Mouse (Mus musculus) adrenal gland, adult 2 months (tissue): ENCODE measurements around the gene Ppp6r2. TPM values are rescaled to one million over a fixed set of nuclear protein-coding genes. Genes with fewer than 3 reads are reported as not detected.
A peak's percentile ranks its signal among the peaks of the same experiment; 100 is the strongest.

ENCODE experiments used
- DNase-seq: peaks from one replicate; pipeline ENCODE4 v3.0.0; 2021
- microRNA-seq, 2 experiments: library from miRNA; unstranded; fragments of <30 nt; microRNA quantifications; one replicate each; pipeline ENCODE4 v1.2.0; 2021
- polyA plus RNA-seq: library from polyadenylated mRNA; depleted of rRNA; stranded (reverse); fragments of >200 nt; gene quantifications from 2 replicates; pipeline ENCODE4 v1.2.3, GENCODE M21; 2012; rRNA removed
- total RNA-seq, 2 experiments: library from RNA; stranded (reverse); gene quantifications; 2 replicates each; pipeline ENCODE4 v1.2.3; 2021

Ppp6r2 gene
- total and polyA plus RNA-seq, 3 experiments = 38.6 to 565 (median 54.4) TPM

DNA sequence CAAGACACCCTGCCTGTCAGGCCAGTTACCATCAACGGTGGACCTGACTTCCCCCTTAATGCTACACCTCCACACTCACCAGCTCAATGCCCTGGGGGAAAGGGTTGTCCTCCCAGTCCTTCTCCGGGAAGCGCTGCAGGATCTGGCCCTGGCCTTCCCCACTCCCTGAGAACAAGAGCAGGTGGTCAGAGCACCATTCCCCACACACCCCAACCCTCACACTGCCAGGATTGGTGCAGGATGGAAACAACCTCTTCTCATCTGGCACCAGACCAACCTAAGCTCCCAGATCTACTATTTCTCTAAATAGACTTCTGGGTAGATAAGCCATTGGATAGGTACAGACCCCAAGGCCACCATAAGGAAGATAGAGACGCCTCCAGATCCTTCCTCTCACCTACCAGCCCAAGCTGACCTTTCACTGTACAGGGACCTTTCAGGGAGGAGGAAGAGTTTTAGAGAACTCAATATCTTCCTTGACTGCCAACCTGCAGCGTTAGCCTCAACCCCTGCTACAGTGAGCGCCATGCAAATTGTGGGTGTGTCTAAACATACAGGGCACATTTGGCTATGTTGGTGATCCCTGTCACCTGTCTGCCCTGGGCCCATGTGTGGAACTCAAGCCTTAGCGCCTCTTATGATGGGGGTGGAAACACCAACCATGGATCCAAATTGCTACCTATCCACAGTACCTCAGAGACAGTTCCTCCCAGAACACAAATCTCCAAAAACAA lies 97.2 kb downstream of the Ppp6r2 start:
- no peak for DNase-seq

GRCm38 (mm10) chr15:89309962-89310498 lies 98.7 kb downstream of the Ppp6r2 start:
- DNase-seq = no peak

DNA sequence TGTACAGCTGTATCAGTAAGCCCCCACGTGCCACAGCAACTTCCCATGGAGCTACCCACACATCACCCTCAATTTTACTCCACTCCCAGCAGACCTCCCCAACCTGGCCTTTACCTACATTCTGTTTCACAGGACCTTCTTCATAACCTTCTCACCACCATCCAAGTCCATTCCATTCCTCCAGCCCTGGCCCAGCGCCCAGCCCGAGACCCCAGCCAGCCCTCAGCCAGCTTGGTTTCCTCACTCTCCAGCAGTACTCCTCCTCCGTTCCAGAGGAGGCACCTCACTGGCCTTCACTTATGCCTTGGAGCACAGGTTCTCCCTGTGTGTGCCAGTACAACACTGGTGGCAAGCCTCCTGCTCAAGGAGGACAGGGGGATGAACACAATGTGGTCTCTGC lies 102.0 kb downstream of the Ppp6r2 start:
- DNase-seq = no peak

DNA sequence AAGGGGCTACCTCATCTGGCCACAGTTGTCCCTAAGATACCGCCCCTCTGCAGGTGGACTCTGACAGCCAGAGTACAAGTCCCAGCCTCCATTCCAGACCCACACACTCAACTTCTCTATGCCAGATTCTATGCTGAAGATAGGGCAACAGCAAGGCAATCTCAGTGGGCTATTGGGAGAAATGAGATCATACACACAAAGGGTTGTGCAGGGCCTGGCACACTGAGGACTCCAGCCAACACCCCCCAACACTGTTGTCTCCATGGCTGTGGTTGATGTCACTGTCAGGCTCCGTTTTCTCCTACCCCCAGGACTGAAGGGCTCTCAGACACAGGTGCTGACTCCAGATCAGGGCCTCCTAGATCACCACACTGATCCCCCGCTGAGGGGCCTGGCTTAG lies 102.8 kb downstream of the Ppp6r2 start:
- no peak for DNase-seq

DNA sequence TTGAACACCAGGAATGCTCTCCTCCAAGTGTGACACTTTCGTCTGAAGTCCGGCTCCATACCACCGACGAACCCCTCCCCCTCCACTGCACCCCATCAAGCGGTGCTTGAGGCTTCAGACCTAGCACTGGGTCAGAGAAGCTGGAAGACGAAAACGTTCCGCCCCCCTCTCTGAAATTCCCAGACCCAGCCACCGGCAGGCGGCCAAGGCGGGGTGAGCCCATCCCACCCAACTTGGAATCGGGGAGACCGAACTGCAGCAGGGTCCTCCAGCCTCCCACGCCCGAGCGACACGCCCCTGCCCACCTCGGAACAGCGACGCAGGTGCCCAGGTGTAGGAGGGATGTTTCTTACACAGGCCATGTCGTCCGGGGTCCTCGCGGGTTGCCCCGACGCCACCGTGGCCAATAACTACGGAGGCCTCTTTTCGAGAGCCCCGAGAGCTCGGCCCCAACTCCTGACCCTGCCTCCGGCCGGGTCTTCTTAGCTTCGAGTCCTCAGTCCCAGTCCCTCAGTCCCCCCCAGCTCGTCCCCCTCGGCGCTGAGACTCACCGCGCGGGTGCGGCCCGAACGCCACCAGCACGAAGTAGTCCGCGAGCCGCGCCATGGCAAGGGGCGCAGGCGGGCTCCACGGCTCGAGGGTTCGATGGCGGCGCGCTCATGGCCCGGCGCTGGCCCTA lies 103.3 kb downstream of the Ppp6r2 start:
- DNase-seq = peak; percentile 33

DNA sequence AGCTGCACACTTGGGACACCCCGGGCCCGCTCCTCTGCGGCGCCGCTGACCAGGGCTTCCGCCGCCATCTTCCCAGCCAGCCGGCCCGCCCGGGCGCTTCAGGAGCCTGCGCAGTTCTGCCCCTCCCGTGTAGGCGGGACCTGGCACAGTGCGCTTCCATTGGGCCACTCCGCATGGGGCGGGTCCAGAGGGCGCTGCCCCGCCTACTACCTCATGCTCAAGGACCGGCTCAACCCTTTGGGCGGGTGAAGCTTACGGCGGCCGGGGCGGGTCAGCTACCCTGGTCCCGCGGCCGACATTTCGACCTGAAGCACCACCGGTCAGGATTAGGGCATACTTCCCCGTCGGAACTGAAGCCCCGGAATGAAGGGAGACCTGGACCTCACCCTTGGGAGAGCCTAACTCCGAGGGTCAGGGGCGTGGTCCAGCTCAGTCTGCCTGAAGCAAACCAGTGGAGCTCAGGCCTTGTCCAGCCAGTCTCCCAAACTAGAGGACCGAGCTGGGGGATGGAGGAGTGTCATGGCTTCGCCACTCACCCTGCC lies 103.9 kb downstream of the Ppp6r2 start, which contains the start of gene Sbf1:
TSS of gene Sbf1 (minus strand) at position 122 of the 542 bp plus-strand sequence.
- DNase-seq = peak; percentile 99

GRCm38 (mm10) chr15:89316146-89316545 lies 104.8 kb downstream of the Ppp6r2 start:
- DNase-seq = no peak

DNA sequence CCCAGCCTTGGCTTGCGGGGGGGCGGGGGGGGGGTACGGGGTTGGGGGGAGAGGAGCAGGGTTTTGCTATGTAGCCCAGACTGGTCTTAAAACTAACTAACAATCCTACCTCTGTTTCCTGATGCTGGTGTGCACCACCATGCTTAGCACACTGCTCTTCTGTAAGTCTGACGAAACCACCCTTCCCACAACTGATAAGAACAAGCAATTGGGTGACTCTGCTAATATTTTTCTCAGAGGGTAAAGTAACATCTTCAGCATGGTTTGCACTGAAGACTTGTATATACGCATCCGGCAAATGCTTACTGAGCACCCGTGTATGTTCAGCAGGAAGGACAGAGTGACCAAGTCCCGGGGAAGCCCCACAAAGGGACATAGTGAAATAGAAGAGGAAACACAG lies 109.9 kb downstream of the Ppp6r2 start:
- no peak for DNase-seq

GRCm38 (mm10) chr15:89322670-89323522 lies 111.5 kb downstream of the Ppp6r2 start, which contains the start of gene Adm2:
Gene Adm2, plus strand, starts transcription at chr15:89322720.
- DNase-seq = no peak

GRCm38 (mm10) chr15:89323656-89324055 lies 112.3 kb downstream of the Ppp6r2 start:
- DNase-seq = no peak

DNA sequence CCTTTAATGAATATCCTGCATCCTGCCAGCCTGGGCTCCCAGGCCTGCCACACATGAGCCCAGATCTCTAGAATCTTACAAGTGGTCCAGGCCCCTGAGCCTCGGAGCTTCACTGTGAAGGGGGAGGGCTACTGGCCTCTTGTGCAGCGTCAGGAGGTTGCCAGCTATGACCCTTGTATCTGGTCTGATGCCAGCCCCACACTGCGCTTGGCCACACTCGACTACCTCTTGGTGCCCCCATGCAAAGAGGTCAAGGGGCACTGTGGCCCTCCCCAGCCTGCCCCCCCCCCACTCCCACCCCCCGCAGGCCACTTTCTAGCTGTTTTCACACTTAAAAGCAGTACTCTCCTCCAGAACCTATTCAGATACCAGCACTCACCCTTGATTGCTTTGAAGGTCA lies 115.1 kb downstream of the Ppp6r2 start:
- DNase-seq = no peak

DNA sequence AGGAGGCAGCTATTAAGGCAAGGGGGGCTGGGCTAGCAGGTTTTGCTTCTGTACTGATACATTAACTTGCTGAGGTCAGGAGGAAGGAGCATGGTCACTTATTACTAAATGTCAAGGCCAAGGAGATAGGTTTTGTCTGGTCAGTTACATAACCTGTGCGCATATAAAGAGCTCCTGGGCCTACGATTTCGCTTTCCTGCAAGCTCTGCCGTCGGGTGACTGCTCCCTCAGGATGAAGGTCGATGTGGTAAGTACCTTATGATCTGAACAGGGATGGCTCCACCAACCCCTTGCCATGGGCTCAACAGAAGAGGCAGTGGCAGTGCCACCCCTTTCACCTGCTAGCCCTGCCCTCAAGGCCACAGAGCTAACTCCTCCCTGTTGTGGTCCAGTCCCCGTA lies 122.9 kb downstream of the Ppp6r2 start, which contains the start of gene Miox:
TSS of gene Miox (plus strand) at position 128 of the 400 bp plus-strand sequence.
- DNase-seq = no peak

GRCm38 (mm10) chr15:89334774-89335537 lies 123.6 kb downstream of the Ppp6r2 start:
- no peak for DNase-seq

- DNase-seq = no peak
Observed at GRCm38 (mm10) chr15:89336422-89336821, 125.1 kb downstream of the Ppp6r2 start.

Small RNAs within 50 kb of the gene (microRNA-seq; reads per million reads assigned to microRNA genes)
- gene Mir6958 (0.22 to 0.41 reads per million in 2 experiments), gene Mir6959 (0.66 to 3.7 reads per million in 2 experiments), gene Mir7118 (0 to 0.44 reads per million in 2 experiments)

Other genes with a start within 250 kb of the Ppp6r2 start
- not detected for gene Mlc1, start 232.5 kb upstream of the Ppp6r2 start, total RNA-seq
- not detected in 2 replicates for gene Mlc1, start 232.5 kb upstream of the Ppp6r2 start, polyA plus RNA-seq
- gene Mov10l1, start 228.6 kb upstream of the Ppp6r2 start, total RNA-seq = not detected
- not detected in 2 replicates for gene Mov10l1, start 228.6 kb upstream of the Ppp6r2 start, polyA plus RNA-seq
- gene Panx2, start 151.8 kb upstream of the Ppp6r2 start, total RNA-seq = 1 to 10 TPM in 1 of 2 experiments, under 1 TPM in 1; 0.61 to 1.3 TPM
- gene Panx2, start 151.8 kb upstream of the Ppp6r2 start, polyA plus RNA-seq = 1.1 and 1.9 TPM in 2 replicates
- 10 to 100 TPM; 27.4 to 47.7 TPM for gene Trabd, start 136.4 kb upstream of the Ppp6r2 start, total RNA-seq
- 43.2 and 47.8 TPM in 2 replicates for gene Trabd, start 136.4 kb upstream of the Ppp6r2 start, polyA plus RNA-seq
- gene Selenoo, start 122.5 kb upstream of the Ppp6r2 start, total RNA-seq = 10 to 100 TPM; 37.0 to 39.2 TPM
- 120 and 126 TPM in 2 replicates for gene Selenoo, start 122.5 kb upstream of the Ppp6r2 start, polyA plus RNA-seq
- 10 to 100 TPM; 11.2 to 12.3 TPM for gene Tubgcp6, start 88.4 kb upstream of the Ppp6r2 start, total RNA-seq
- 30.6 and 31.8 TPM in 2 replicates for gene Tubgcp6, start 88.4 kb upstream of the Ppp6r2 start, polyA plus RNA-seq
- 10 to 100 TPM; 10.9 to 11.2 TPM for gene Hdac10, start 82.9 kb upstream of the Ppp6r2 start, total RNA-seq
- 29.7 and 30.3 TPM in 2 replicates for gene Hdac10, start 82.9 kb upstream of the Ppp6r2 start, polyA plus RNA-seq
- 10 to 100 TPM in 1 of 2 experiments, 1 to 10 TPM in 1; 6.7 to 10.2 TPM for gene Mapk12, start 70.8 kb upstream of the Ppp6r2 start, total RNA-seq
- gene Mapk12, start 70.8 kb upstream of the Ppp6r2 start, polyA plus RNA-seq = 5.9 and 9.1 TPM in 2 replicates
- gene Mapk11, start 61.9 kb upstream of the Ppp6r2 start, total RNA-seq = 1 to 10 TPM; 2.5 to 3.6 TPM
- gene Mapk11, start 61.9 kb upstream of the Ppp6r2 start, polyA plus RNA-seq = 4.1 and 4.4 TPM in 2 replicates
- 100 to 1,000 TPM in 1 of 2 experiments, 10 to 100 TPM in 1; 94.8 to 118 TPM for gene Plxnb2, start 30.8 kb upstream of the Ppp6r2 start, total RNA-seq
- 168 and 182 TPM in 2 replicates for gene Plxnb2, start 30.8 kb upstream of the Ppp6r2 start, polyA plus RNA-seq
- gene Dennd6b, start 15.1 kb upstream of the Ppp6r2 start, total RNA-seq = 1 to 10 TPM; 5.2 to 5.7 TPM
- gene Dennd6b, start 15.1 kb upstream of the Ppp6r2 start, polyA plus RNA-seq = 24.0 and 24.9 TPM in 2 replicates
- gene Sbf1, start 103.8 kb downstream of the Ppp6r2 start, total RNA-seq = 10 to 100 TPM; 75.8 to 80.8 TPM
- 171 and 187 TPM in 2 replicates for gene Sbf1, start 103.8 kb downstream of the Ppp6r2 start, polyA plus RNA-seq
- not detected for gene Adm2, start 111.2 kb downstream of the Ppp6r2 start, total RNA-seq
- 0.17 TPM in 1 of 2 replicates, not detected in the other for gene Adm2, start 111.2 kb downstream of the Ppp6r2 start, polyA plus RNA-seq
- gene Miox, start 122.8 kb downstream of the Ppp6r2 start, total RNA-seq = not detected
- gene Miox, start 122.8 kb downstream of the Ppp6r2 start, polyA plus RNA-seq = 0.21 and 0.92 TPM in 2 replicates
- gene Lmf2, start 144.1 kb downstream of the Ppp6r2 start, total RNA-seq = 10 to 100 TPM; 37.1 to 40.2 TPM
- gene Lmf2, start 144.1 kb downstream of the Ppp6r2 start, polyA plus RNA-seq = 58.0 and 63.1 TPM in 2 replicates
- gene Ncaph2, start 144.2 kb downstream of the Ppp6r2 start, total RNA-seq = 10 to 100 TPM; 61.7 to 74.8 TPM
- 101 and 102 TPM in 2 replicates for gene Ncaph2, start 144.2 kb downstream of the Ppp6r2 start, polyA plus RNA-seq
- gene Sco2, start 162.3 kb downstream of the Ppp6r2 start, total RNA-seq = 10 to 100 TPM; 33.9 to 36.2 TPM
- gene Sco2, start 162.3 kb downstream of the Ppp6r2 start, polyA plus RNA-seq = 68.5 and 73.3 TPM in 2 replicates
- under 1 TPM in 1 of 2 experiments, not detected in 1; 0.26 TPM for gene Tymp, start 165.5 kb downstream of the Ppp6r2 start, total RNA-seq
- 9.9 and 10.1 TPM in 2 replicates for gene Tymp, start 165.5 kb downstream of the Ppp6r2 start, polyA plus RNA-seq
- under 1 TPM in 1 of 2 experiments, not detected in 1; 0.52 TPM for gene Odf3b, start 167.7 kb downstream of the Ppp6r2 start, total RNA-seq
- gene Odf3b, start 167.7 kb downstream of the Ppp6r2 start, polyA plus RNA-seq = 2.0 TPM in 2 replicates
- gene Klhdc7b, start 173.4 kb downstream of the Ppp6r2 start, total RNA-seq = not detected
- not detected in 2 replicates for gene Klhdc7b, start 173.4 kb downstream of the Ppp6r2 start, polyA plus RNA-seq
- gene Syce3, start 198.9 kb downstream of the Ppp6r2 start, total RNA-seq = not detected
- not detected in 2 replicates for gene Syce3, start 198.9 kb downstream of the Ppp6r2 start, polyA plus RNA-seq
- 100 to 1,000 TPM; 139 to 200 TPM for gene Cpt1b, start 214.3 kb downstream of the Ppp6r2 start, total RNA-seq
- 116 and 120 TPM in 2 replicates for gene Cpt1b, start 214.3 kb downstream of the Ppp6r2 start, polyA plus RNA-seq
- gene C730034F03Rik, start 218.0 kb downstream of the Ppp6r2 start, total RNA-seq = 1 to 10 TPM in 1 of 2 experiments, under 1 TPM in 1; 0.95 to 2.3 TPM
- 0.29 and 0.52 TPM in 2 replicates for gene C730034F03Rik, start 218.0 kb downstream of the Ppp6r2 start, polyA plus RNA-seq
- gene Gm44502, start 218.1 kb downstream of the Ppp6r2 start, total RNA-seq = 1 to 10 TPM in 1 of 2 experiments, not detected in 1; 5.8 TPM
- 8.2 and 10.6 TPM in 2 replicates for gene Gm44502, start 218.1 kb downstream of the Ppp6r2 start, polyA plus RNA-seq
- gene Chkb, start 218.4 kb downstream of the Ppp6r2 start, total RNA-seq = 10 to 100 TPM; 50.7 to 66.8 TPM
- 39.4 and 52.6 TPM in 2 replicates for gene Chkb, start 218.4 kb downstream of the Ppp6r2 start, polyA plus RNA-seq
- 10 to 100 TPM in 1 of 2 experiments, 1 to 10 TPM in 1; 8.7 to 10.5 TPM for gene Mapk8ip2, start 242.4 kb downstream of the Ppp6r2 start, total RNA-seq
- gene Mapk8ip2, start 242.4 kb downstream of the Ppp6r2 start, polyA plus RNA-seq = 4.4 and 7.1 TPM in 2 replicates